Mouse (Mus musculus) ES-CJ7 (cell line): ENCODE measurements around the gene Nell2.

Experiments used
- DNase-seq: peaks from one replicate; pipeline ENCODE4 v3.0.0; 2011; ENCODE audit warnings: low read depth, low spot score

Nell2 gene

GRCm38 (mm10) chr15:95101522-95101921 lies 426.8 kb downstream of the Nell2 start:
- DNase-seq: no peak

DNA sequence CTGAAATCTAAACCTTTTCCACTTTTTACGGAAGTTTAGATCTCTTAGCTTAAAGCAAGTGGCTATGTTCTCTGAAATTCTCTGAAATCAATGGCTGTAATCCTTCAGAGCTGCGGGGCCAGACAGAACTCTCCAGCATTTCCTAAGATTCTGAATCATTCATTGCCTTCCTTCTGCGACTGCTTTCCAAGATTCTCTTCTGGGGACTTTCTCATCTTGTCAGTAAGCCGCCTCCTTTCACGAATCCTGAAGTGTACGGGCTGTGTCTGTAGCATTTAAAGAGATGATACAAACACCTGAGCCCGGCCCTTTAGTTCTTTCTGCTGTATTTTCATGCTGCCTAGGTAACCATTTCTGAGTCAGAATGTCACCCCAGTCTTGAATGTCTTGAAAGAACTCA lies 428.2 kb downstream of the Nell2 start:
- no peak for DNase-seq

DNA sequence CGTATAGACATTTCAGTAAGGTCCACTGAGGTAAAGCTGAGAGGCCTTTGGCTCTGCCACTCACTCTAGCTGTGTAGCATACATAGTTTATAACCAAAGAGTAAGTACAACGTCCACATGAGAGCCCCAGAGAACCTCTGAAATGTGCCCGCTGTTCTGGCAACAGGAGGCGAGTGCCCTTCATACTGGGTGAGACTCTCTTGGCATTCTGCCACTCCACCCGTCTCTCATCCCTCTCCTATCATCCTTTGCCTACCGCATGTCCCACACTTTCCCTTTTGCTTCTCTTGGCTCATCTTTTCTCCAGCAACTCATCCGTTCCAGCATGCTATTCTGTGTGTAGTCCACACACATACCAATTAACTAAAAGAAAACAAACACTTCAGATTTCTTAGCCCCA lies 442.4 kb downstream of the Nell2 start:
- DNase-seq: no peak

GRCm38 (mm10) chr15:95081654-95082053 lies 446.7 kb downstream of the Nell2 start:
- DNase-seq: no peak

DNA sequence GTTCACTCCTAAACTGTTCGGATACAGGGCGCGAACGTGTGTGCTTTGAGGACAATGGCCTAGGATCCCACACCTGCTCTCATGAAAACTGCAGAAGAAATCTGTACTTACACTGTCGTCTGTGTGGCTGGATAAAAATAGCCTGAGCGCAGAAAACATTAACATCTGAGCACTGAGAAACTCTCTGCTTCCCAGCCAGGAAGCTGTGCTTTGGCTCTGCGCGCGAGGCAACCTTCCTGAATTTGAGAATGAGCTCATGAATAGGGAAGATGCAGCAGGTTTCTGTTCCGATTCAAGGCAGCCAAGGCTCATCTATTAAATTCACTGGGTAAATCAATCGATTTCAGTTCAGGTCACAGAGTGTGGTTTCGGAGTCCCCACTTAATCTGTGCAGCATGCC lies 453.0 kb downstream of the Nell2 start:
- no peak for DNase-seq

GRCm38 (mm10) chr15:95070881-95071280 lies 457.5 kb downstream of the Nell2 start:
- DNase-seq: no peak

GRCm38 (mm10) chr15:95068799-95069198 lies 459.6 kb downstream of the Nell2 start:
- no peak for DNase-seq

DNA sequence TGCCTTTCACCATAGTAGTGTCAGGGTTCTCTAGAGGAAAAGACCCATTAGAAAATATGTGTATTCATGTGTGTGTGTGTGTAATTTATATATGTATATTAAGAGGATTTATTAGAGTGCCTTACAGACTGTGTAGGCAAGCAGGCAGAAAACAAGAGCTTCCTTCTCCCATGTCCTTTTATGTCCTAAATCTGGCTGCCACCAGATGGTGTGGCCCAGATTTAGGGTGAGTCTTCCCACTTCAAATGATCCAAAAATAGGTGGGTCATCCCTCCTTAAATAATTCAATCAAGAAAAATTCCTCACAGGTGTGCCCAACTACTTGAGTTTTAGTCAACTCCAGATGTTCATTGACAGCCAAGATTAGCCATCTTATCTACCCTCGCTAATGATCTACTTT lies 460.3 kb downstream of the Nell2 start:
- no peak for DNase-seq

DNA sequence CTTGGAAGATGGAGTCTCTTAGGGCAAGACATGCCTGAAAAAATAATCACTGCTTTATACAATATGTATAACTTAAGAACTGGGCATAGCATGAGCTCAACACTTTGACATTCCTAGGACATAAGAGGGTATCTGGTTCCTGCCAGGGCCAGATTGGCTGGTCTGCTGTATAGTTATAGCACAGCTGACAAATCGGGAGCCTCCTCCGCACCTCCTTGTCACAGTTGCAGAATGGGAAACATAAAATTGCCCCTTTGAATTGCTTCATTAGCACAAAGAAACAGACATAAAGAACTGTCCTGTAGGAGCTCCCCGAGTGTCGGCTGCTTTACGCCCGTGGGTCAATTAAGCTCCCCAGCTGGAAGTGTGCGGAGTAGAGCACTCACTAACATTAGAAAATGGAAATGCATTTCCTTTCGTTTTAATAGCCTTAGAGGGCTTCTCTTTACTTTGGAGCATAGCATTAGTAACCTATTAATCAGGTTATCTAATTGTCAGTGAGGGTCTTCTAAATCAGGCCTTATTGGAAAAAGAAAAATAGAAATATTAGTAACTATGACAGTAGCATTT lies 473.2 kb downstream of the Nell2 start:
- no peak for DNase-seq

- no peak for DNase-seq
These were observed 479.1 kb downstream of the Nell2 start for GRCm38 (mm10) chr15:95049171-95049729.

- no peak for DNase-seq
These were observed 480.9 kb downstream of the Nell2 start for GRCm38 (mm10) chr15:95047486-95047885.

DNA sequence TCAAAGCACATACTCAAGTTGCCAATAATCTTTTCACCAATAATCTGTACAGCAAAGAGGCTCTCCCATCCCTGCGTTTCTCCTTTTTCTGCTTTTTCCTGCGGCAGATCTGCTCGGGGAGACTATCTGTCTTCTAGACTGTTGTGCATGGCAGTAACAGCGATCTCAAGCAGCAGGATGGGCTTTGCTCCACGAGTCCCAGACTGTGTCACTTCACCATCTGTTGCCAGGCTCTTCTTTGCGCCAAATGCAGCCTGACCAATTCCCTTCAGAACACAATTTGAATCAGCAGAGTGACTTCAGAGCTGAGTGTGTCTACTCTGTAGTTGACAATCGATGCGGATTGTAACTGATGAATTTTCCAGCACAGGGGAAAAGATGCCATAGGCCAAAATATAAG lies 484.3 kb downstream of the Nell2 start:
- no peak for DNase-seq

GRCm38 (mm10) chr15:95042437-95042836 lies 485.9 kb downstream of the Nell2 start:
- no peak for DNase-seq

DNA sequence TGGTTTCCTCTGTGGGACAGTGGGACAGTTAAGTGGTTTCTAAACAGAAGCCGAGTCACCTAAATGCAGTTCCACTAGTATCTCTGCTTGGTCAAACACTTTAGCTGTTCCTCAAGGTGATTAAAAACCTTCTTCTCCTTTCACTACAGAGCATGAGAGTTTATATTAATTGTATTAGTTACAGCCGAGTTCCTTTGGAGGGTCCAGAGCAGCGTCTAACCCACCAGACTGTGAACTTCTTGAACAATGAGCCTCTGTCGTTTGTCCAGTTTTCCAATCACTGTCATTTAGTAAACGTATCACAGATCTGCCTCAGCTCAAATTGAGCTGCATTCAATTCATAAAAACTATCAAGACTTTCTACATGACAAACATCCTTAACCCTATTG lies 498.9 kb downstream of the Nell2 start:
- no peak for DNase-seq

- no peak for DNase-seq
These were observed 499.4 kb downstream of the Nell2 start for GRCm38 (mm10) chr15:95028862-95029486.
